Mouse (Mus musculus): Measurements from ENCODE around the gene Nop16. TPM values are rescaled to one million over a fixed set of nuclear protein-coding genes. Genes with fewer than 3 reads are reported as not detected.

The Nop16 gene
- polyA plus RNA-seq (2017; shearing (Covaris generic)), result 10 to 100 TPM; 34.2 to 64.2 TPM

GRCm38 (mm10) chr13:54589996-54590951, at the start of gene Nop16, which contains the start of gene Higd2a:
Nop16 (minus strand) TSS chr13:54590090.
Higd2a (plus strand) TSS chr13:54590207.

DNA sequence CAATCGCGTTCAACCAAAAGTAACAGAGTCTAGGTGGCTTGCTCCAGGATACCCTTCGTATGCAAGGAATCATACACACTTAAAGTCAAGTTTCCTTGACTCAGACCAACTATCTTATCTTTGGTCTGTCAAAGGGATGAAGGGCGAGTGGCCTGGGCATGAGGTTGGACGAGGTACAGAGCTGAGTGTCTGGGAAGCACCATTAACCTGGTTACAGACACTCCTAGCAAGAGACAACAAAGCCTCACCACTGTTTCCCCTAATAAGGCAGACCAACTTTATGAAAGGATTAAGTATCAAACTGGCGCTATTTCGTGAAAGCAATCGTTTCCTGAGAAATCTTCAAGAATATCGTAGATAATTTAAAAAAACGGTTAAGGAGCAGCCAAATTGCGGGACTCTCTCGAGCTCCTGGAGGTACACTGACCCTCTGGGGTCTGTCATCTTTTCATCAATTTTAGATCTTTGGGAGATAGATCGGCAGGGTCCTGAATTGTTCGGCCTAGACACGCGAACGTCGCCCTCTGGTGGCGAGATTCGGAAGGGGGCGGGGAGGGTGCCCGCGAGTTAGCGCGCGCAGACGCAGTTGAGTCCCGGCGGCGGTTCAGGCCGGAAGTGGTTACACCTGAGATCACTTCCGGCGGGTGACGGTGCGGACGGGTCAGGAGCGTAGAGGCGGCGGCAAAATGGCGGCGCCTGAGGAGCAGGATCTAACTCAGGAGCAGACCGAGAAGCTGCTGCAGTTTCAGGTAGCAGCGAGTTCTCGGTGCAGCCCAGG, 31.5 kb upstream of the Nop16 start, which contains the start of gene Faf2:
Faf2 (plus strand) TSS at position 630 of the 778 bp plus-strand sequence.

GRCm38 (mm10) chr13:54610972-54611754, 21.3 kb upstream of the Nop16 start, which contains the start of gene Cltb:
Cltb (minus strand) TSS chr13:54611344.

GRCm38 (mm10) chr13:54574854-54575481, 14.9 kb downstream of the Nop16 start, which contains the start of gene Arl10:
Arl10 (plus strand) TSS chr13:54575015.

GRCm38 (mm10) chr13:54565201-54565581, 24.7 kb downstream of the Nop16 start, which contains the start of gene 4833439L19Rik:
4833439L19Rik (minus strand) TSS chr13:54565435.

Other genes starting within 250 kb of the Nop16 start
- gene Cplx2, start 218.7 kb downstream of the Nop16 start, polyA plus RNA-seq (2017; shearing (Covaris generic)), result under 1 TPM in 1 of 2 experiments, not detected in 1; 0.05 TPM
- gene Thoc3, start 121.2 kb downstream of the Nop16 start, polyA plus RNA-seq (2017; shearing (Covaris generic)), result 10 to 100 TPM; 40.7 to 55.1 TPM
- 10 to 100 TPM; 13.0 to 15.0 TPM for gene Simc1, start 86.3 kb downstream of the Nop16 start, polyA plus RNA-seq (2017; shearing (Covaris generic))
- 10 to 100 TPM; 73.7 to 84.8 TPM for gene 4833439L19Rik, start 24.7 kb downstream of the Nop16 start, polyA plus RNA-seq (2017; shearing (Covaris generic))
- gene Arl10, start 15.1 kb downstream of the Nop16 start, polyA plus RNA-seq (2017; shearing (Covaris generic)), result 1 to 10 TPM; 4.5 to 7.9 TPM
- 100 to 1,000 TPM; 201 to 236 TPM for gene Higd2a, start 117 bp upstream of the Nop16 start, polyA plus RNA-seq (2017; shearing (Covaris generic))
- 10 to 100 TPM; 20.5 to 59.0 TPM for gene Cltb, start 21.3 kb upstream of the Nop16 start, polyA plus RNA-seq (2017; shearing (Covaris generic))
- gene Faf2, start 31.7 kb upstream of the Nop16 start, polyA plus RNA-seq (2017; shearing (Covaris generic)), result 10 to 100 TPM; 65.1 to 66.9 TPM
- gene Rnf44, start 103.8 kb upstream of the Nop16 start, polyA plus RNA-seq (2017; shearing (Covaris generic)), result 10 to 100 TPM; 48.4 to 92.0 TPM
- under 1 TPM in 1 of 2 experiments, not detected in 1; 0.09 TPM for gene Cdhr2, start 111.4 kb upstream of the Nop16 start, polyA plus RNA-seq (2017; shearing (Covaris generic))
- gene Gprin1, start 159.8 kb upstream of the Nop16 start, polyA plus RNA-seq (2017; shearing (Covaris generic)), result under 1 TPM in 1 of 2 experiments, not detected in 1; 0.04 TPM
- gene Sncb, start 176.5 kb upstream of the Nop16 start, polyA plus RNA-seq (2017; shearing (Covaris generic)), result under 1 TPM in 1 of 2 experiments, not detected in 1; 0.45 TPM
- gene Eif4e1b, start 193.9 kb upstream of the Nop16 start, polyA plus RNA-seq (2017; shearing (Covaris generic)), result not detected
- 1 to 10 TPM; 3.3 to 9.6 TPM for gene Tspan17, start 199.3 kb upstream of the Nop16 start, polyA plus RNA-seq (2017; shearing (Covaris generic))

All from activated CD4-positive, CD25-positive, alpha-beta regulatory T cell (primary cell).